Mouse (Mus musculus): ENCODE results near the gene Clec2d.
"Not testable (repeated sequence)": the region's sequence is repeated elsewhere in the genome, so short reads cannot be mapped to it uniquely, and the experiment has no call there.

- TF ChIP-seq CTCF (conservative IDR thresholded peaks at IDR 0.05; ENCODE audit: low read length); NANOG (IDR thresholded peaks at IDR 0.05; ENCODE audit: borderline replicate concordance, low read length); POU5F1 (IDR thresholded peaks at IDR 0.05; ENCODE audit: borderline replicate concordance, low read length): not testable (repeated sequence)
These were observed 3.6 kb downstream of the Clec2d start for GRCm38 (mm10) chr6:129184001-129184400.
